In the genomic region with DNA sequence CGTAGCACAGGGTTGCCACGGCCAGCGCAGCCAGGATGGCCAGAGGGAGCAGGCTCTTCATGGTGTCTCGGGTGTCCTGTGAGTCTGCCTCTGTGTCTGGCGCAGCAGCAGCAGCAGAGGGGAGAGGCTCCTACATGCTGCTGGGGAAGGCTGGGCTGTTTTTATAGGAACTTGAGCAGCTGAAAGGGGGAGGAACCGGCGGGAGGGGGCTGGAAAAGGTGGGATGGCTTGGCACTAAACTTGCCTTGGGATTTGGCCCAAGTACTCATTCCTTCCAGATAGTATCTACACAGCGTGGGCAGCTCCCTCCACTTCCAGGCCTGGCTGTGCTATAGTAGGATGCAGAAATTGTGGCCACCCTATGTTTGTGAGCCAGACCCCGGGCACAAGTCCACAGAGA, we compare ENCODE assay signal across 9 mouse cellular contexts. TPM values are rescaled to one million over a fixed set of nuclear protein-coding genes. Genes with fewer than 3 reads are reported as not detected.
DNase-seq lines count a peak whose midpoint lies in the region; ATAC-seq and TF ChIP-seq lines count a peak whose summit lies in the region.
"Had no signal": no experiment of that assay in that cellular context is flagged by ENCODE, and none has a peak within 500 bp of the region (broad histone marks: within the 10 kb centered on the region; RNA-seq: fewer than 3 reads in every experiment).

A gene (minus strand): TSS at position 154 of the 400 bp plus-strand sequence.

- no peak within 1 kb of the TSS for H3K4me2 ChIP-seq in hindbrain, embryonic 14.5 days (replicated peaks)
- H3K4me2 ChIP-seq in intestine, postnatal 0 days (replicated peaks; ENCODE audit: low read depth), result peak within 1 kb of the TSS; percentile 35; the same call in 1 of the 2 replicates
- H3K4me2 ChIP-seq in lung, embryonic 14.5 days, result peak within 1 kb of the TSS; percentile 63

- no peak for TF ChIP-seq CTCF in bone marrow, adult 2 months (IDR thresholded peaks at IDR 0.05; ENCODE audit: control insufficient read depth, insufficient read depth, low read length)
- TF ChIP-seq CTCF in intestine, postnatal 0 days (IDR thresholded peaks at IDR 0.05; ENCODE audit: low read depth), result 0 out of 2 replicates have a peak, but pooled peaks have one; percentile 2
- TF ChIP-seq CTCF in lung, embryonic 14.5 days (IDR thresholded peaks at IDR 0.05; ENCODE audit: low read depth), result no peak

- intact Hi-C loops in gastrocnemius, postnatal 36 days (cut with DNase I), result loop anchor here (10.0 kb wide), 1 partner anchor 289 kb away; no protein-coding TSS in a partner anchor

- peak; percentile 33 for DNase-seq in hindbrain, embryonic 10.5 days (ENCODE audit: low spot score)
- no peak for DNase-seq in hindbrain, embryonic 14.5 days (ENCODE audit: low spot score)
- DNase-seq in gastrocnemius, postnatal 36 days, result peak; percentile 36 to 41
- peak; percentile 73 for DNase-seq in lung, embryonic 14.5 days
- peak; percentile 48 for DNase-seq in telencephalon, adult 2 months (ENCODE audit: low read depth, low spot score)
- DNase-seq in cerebellum, adult 11 months, result no peak

- no peaks in the 10 kb centered on the region for H3K4me1 ChIP-seq in hindbrain, embryonic 10.5 days (replicated peaks)
- peaks cover 4% of the 10 kb centered on the region; the same call in 1 of the 2 replicates for H3K4me1 ChIP-seq in hindbrain, embryonic 14.5 days (replicated peaks; ENCODE audit: control insufficient read depth, insufficient read depth, low read length)
- no peaks in the 10 kb centered on the region for H3K4me1 ChIP-seq in bone marrow, adult 2 months (ENCODE audit: control insufficient read depth, insufficient read depth, low read length)
- no peaks in the 10 kb centered on the region for H3K4me1 ChIP-seq in intestine, postnatal 0 days (replicated peaks; ENCODE audit: control insufficient read depth, insufficient read depth, low read length)
- H3K4me1 ChIP-seq in lung, embryonic 14.5 days (ENCODE audit: insufficient read depth), result peaks cover 7% of the 10 kb centered on the region; the same call in 1 of the 2 replicates

- no peak for TF ChIP-seq POLR2A in bone marrow, adult 2 months (IDR thresholded peaks at IDR 0.05; ENCODE audit: borderline replicate concordance, control insufficient read depth, low read depth, low read length)

- H3K4me3 ChIP-seq in hindbrain, embryonic 10.5 days, result no peak within 1 kb of the TSS
- H3K4me3 ChIP-seq in hindbrain, embryonic 14.5 days (replicated peaks; ENCODE audit: low read length), result no peak within 1 kb of the TSS
- no peak within 1 kb of the TSS for H3K4me3 ChIP-seq in bone marrow, adult 2 months (replicated peaks; ENCODE audit: control insufficient read depth, low read depth, low read length)
- peak within 1 kb of the TSS; percentile 20; the same call in 1 of the 2 replicates for H3K4me3 ChIP-seq in intestine, postnatal 0 days (ENCODE audit: low read depth, low read length)
- H3K4me3 ChIP-seq in lung, embryonic 14.5 days (ENCODE audit: low read depth, low read length), result peak within 1 kb of the TSS; percentile 46

- no peaks in the 10 kb centered on the region for H3K27me3 ChIP-seq in hindbrain, embryonic 10.5 days (ENCODE audit: insufficient read depth, poor library complexity, severe bottlenecking)
- H3K27me3 ChIP-seq in hindbrain, embryonic 14.5 days (ENCODE audit: control insufficient read depth, insufficient read depth, low read length), result no peaks in the 10 kb centered on the region
- H3K27me3 ChIP-seq in intestine, postnatal 0 days (replicated peaks; ENCODE audit: control insufficient read depth, insufficient read depth, low read length), result no peaks in the 10 kb centered on the region
- no peaks in the 10 kb centered on the region for H3K27me3 ChIP-seq in lung, embryonic 14.5 days (ENCODE audit: insufficient read depth, low read length)
- H3K27me3 ChIP-seq: CH12.LX had no signal

- no peak within 1 kb of the TSS for H3K9ac ChIP-seq in hindbrain, embryonic 14.5 days
- no peak within 1 kb of the TSS for H3K9ac ChIP-seq in intestine, postnatal 0 days (ENCODE audit: low read depth, low read length)
- peak within 1 kb of the TSS; percentile 70 for H3K9ac ChIP-seq in lung, embryonic 14.5 days

- WGBS in hindbrain, embryonic 10.5 days, result 55% methylated on average over 9 of the region's 9 CpGs
- WGBS in hindbrain, embryonic 14.5 days, result 58% methylated on average over 9 of the region's 9 CpGs
- 72% methylated on average over 9 of the region's 9 CpGs for WGBS in bone marrow, adult 2 months
- WGBS in intestine, postnatal 0 days, result 43% methylated on average over 9 of the region's 9 CpGs
- 28% methylated on average over 8 of the region's 9 CpGs for WGBS in lung, embryonic 14.5 days

- no peaks in the 10 kb centered on the region for H3K36me3 ChIP-seq in hindbrain, embryonic 10.5 days
- H3K36me3 ChIP-seq in hindbrain, embryonic 14.5 days (replicated peaks; ENCODE audit: control insufficient read depth, insufficient read depth), result no peaks in the 10 kb centered on the region
- no peaks in the 10 kb centered on the region for H3K36me3 ChIP-seq in intestine, postnatal 0 days (ENCODE audit: control insufficient read depth, insufficient read depth)
- H3K36me3 ChIP-seq in lung, embryonic 14.5 days (ENCODE audit: insufficient read depth), result peaks cover 12% of the 10 kb centered on the region; the same call in 1 of the 2 replicates

- no peak within 1 kb of the TSS for H3K27ac ChIP-seq in hindbrain, embryonic 10.5 days
- H3K27ac ChIP-seq in hindbrain, embryonic 14.5 days, result no peak within 1 kb of the TSS
- no peak within 1 kb of the TSS for H3K27ac ChIP-seq in bone marrow, adult 2 months (ENCODE audit: control insufficient read depth, insufficient read depth, low read depth, low read length, poor library complexity)
- H3K27ac ChIP-seq in intestine, postnatal 0 days (ENCODE audit: low read depth, low read length), result no peak within 1 kb of the TSS
- H3K27ac ChIP-seq in lung, embryonic 14.5 days (ENCODE audit: low read depth), result peak within 1 kb of the TSS; percentile 91

- ATAC-seq in hindbrain, embryonic 14.5 days (ENCODE audit: low FRiP score), result no peak
- ATAC-seq in intestine, postnatal 0 days, result no peak
- ATAC-seq in lung, embryonic 14.5 days (ENCODE audit: insufficient read depth), result peak; percentile 85

- H3K9me3 ChIP-seq in hindbrain, embryonic 10.5 days, result no peaks in the 10 kb centered on the region
- H3K9me3 ChIP-seq in hindbrain, embryonic 14.5 days (ENCODE audit: control insufficient read depth, low read length), result no peaks in the 10 kb centered on the region
- no peaks in the 10 kb centered on the region for H3K9me3 ChIP-seq in intestine, postnatal 0 days (ENCODE audit: control insufficient read depth)
- no peaks in the 10 kb centered on the region for H3K9me3 ChIP-seq in lung, embryonic 14.5 days (ENCODE audit: low read depth, low read length)

RNA-seq across cellular contexts. Expression of the gene that starts here (rescaled TPM):
- 0.85 and 3.3 TPM in 2 replicates for polyA plus RNA-seq in hindbrain, embryonic 10.5 days (2016; fragmentation: Nextera tagmentation; extraction: Ambion mirVana)
- 9.2 and 11.7 TPM in 2 replicates for polyA plus RNA-seq in hindbrain, embryonic 14.5 days (2014; fragmentation: Nextera tagmentation; extraction: Ambion mirVana)
- 43.9 and 117 TPM in 2 replicates for polyA plus RNA-seq in bone marrow, adult 2 months (2011; ENCODE audit: insufficient read depth, insufficient read length, low replicate concordance, missing spikeins)
- total RNA-seq in gastrocnemius, postnatal 36 days (2021), result 10 to 100 TPM; 72.6 to 84.1 TPM
- polyA plus RNA-seq in intestine, postnatal 0 days (2015; fragmentation: Nextera tagmentation; extraction: Ambion mirVana), result 74.8 and 76.7 TPM in 2 replicates
- polyA plus RNA-seq in lung, embryonic 14.5 days (2014; fragmentation: Nextera tagmentation; extraction: Ambion mirVana), result 768 and 894 TPM in 2 replicates
- total RNA-seq: CH12.LX had no signal

Comparison
In these comparisons a context has a peak if more than half of its experiments do, and no peak if none do; other contexts are left out.
1. DNase-seq: peak in hindbrain, embryonic 10.5 days (single experiment), gastrocnemius, postnatal 36 days (2 of 2), lung, embryonic 14.5 days (single experiment) and telencephalon, adult 2 months (single experiment); none in hindbrain, embryonic 14.5 days (single experiment) and cerebellum, adult 11 months (single experiment).
2. H3K4me3 ChIP-seq: peak in intestine, postnatal 0 days (single experiment) and lung, embryonic 14.5 days (single experiment); none in hindbrain, embryonic 10.5 days (single experiment), hindbrain, embryonic 14.5 days (single experiment) and bone marrow, adult 2 months (single experiment).